Mouse (Mus musculus) naive thymus-derived CD4-positive, alpha-beta T cell, adult 2 months (primary cell): ENCODE results near the gene Stom.
A peak's percentile ranks its signal among the peaks of the same experiment; 100 is the strongest.

Experiments
- DNase-seq: peaks from one replicate; pipeline ENCODE4 v3.0.0-alpha.2; 2011; ENCODE audit warnings: low read depth

Stom gene

DNA sequence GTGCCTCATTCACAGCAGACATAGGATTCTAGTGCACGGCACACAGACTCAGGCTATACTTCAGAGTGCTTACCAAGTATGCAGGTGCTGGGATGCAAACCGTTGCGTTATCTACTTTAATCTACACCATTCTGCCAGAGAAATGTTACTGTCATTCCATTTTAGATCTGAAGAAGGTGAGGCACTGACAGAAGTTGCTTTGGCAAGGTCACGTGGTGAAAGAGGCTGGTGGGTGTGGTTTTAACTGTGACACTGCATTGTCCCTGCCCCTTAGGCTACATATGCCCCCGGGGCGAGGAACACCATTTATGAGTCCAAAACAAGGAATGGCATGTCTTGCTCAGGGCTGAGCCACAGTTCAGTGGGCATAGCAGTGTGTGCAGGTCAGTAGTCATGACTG is 63.9 kb downstream of the Stom start:
- DNase-seq: no peak

GRCm38 (mm10) chr2:35271817-35272216 is 65.0 kb downstream of the Stom start:
- no peak for DNase-seq

GRCm38 (mm10) chr2:35270531-35270984 is 66.2 kb downstream of the Stom start:
- peak; percentile 77 for DNase-seq

GRCm38 (mm10) chr2:35269716-35270260 is 67.0 kb downstream of the Stom start:
- DNase-seq: no peak

- DNase-seq: no peak
Measured at GRCm38 (mm10) chr2:35269136-35269535, 67.6 kb downstream of the Stom start.

- no peak for DNase-seq
Measured at GRCm38 (mm10) chr2:35267876-35268566, 68.8 kb downstream of the Stom start.

- no peak for DNase-seq
Measured at GRCm38 (mm10) chr2:35267156-35267875, 69.5 kb downstream of the Stom start.

DNA sequence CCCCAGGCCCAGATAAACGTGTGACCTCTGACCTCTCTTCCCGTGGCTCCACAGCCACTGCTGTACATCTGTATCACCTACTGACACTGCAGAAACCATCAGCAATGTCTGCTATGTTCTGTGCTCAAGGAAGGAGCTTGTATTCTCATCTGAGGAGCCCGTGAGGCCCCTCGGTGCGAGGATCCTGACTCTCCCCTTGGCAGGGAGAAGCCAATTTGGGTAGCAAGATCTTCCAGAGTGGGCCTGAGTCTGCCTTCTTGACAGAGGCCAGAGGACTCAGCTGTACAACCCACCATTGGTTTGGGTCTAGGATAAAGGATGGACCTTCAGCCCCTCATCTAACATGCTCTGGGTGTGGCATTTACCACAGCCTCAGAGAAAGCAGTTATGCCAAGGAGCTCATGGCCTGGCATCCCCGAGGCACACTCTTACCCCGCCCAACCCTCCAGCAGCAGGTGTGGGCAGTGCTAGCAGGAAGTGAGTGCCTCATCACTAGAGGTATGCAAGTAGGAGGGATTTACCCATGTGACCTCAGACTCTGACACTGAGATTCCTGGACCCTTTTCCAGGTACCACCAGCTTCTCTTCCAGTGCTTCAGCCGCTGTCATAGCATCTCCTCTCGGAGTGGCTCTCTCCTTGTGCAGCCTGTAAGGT is 70.4 kb downstream of the Stom start:
- DNase-seq: no peak

GRCm38 (mm10) chr2:35265775-35266174 is 71.0 kb downstream of the Stom start:
- no peak for DNase-seq

- DNase-seq: peak; percentile 83
Measured at GRCm38 (mm10) chr2:35265296-35265695, 71.5 kb downstream of the Stom start.

DNA sequence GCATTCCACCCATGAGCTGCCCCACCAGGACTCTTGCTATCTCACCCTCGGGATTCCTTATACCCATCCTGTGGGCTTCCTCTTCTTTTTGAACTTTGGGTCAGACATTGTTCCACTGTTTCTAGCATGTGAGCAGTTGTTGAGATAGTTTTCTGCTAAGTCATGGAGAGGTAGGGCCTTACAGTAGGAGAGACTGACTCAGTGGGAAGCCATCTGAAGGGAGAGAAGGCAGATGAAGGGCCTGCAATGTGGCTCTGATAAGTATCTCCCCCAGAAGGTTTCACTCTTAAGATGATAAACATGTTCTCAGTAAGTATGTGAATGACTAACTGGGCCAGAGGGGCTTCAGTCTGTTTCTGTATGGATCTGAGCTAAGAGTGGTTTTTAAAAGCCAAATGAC is 72.7 kb downstream of the Stom start:
- no peak for DNase-seq
